Mouse (Mus musculus): Measurements from ENCODE around the gene Rph3al. TPM values are rescaled to one million over a fixed set of nuclear protein-coding genes. Genes with fewer than 3 reads are reported as not detected.

Rph3al gene
- polyA plus RNA-seq, 1 experiment from 2014 or later, result 2.7 TPM

DNA sequence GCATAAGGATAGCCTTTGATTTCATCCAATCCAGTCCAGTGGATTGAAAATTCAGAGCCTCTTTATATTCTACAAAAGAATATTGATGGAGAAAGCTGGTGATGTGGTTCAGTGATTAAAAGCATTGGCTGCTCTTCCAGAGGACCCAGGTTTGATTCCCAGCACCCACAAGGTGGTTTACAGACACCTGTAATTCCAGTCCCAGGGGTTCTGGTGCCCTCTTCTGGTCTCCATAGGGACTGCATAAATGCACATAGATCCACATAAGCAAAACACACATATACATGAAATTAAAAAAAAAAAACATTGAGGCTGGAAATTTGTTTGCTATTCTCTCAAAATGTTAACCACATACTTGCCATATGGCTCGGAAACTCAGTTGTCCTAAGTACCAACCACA, 26.3 kb downstream of the Rph3al start:
- no peak overlapping the region for H3K4me2 ChIP-seq (ENCODE audit: low read depth, severe bottlenecking)
- 98% methylated on average over 1 of the region's 1 CpGs for WGBS
- no peaks in the 10 kb centered on the region for H3K9me3 ChIP-seq (ENCODE audit: control insufficient read depth, low read length)
- no peak overlapping the region for H3K27ac ChIP-seq (replicated peaks; ENCODE audit: low read depth, low read length)
- no peak overlapping the region for H3K9ac ChIP-seq (ENCODE audit: low read length)
- H3K36me3 ChIP-seq (ENCODE audit: control insufficient read depth, insufficient read depth, low read length), result no peaks in the 10 kb centered on the region
- no peaks in the 10 kb centered on the region for H3K4me1 ChIP-seq (ENCODE audit: control insufficient read depth, insufficient read depth, low read length)
- H3K27me3 ChIP-seq (ENCODE audit: control insufficient read depth, insufficient read depth, low read length), result no peaks in the 10 kb centered on the region
- DNase-seq (ENCODE audit: low spot score) (no peak), ATAC-seq (ENCODE audit: insufficient number of reproducible peaks, low FRiP score, low TSS enrichment, low read depth) (no peak)
- no peak overlapping the region for H3K4me3 ChIP-seq (ENCODE audit: low read depth, low read length)

DNA sequence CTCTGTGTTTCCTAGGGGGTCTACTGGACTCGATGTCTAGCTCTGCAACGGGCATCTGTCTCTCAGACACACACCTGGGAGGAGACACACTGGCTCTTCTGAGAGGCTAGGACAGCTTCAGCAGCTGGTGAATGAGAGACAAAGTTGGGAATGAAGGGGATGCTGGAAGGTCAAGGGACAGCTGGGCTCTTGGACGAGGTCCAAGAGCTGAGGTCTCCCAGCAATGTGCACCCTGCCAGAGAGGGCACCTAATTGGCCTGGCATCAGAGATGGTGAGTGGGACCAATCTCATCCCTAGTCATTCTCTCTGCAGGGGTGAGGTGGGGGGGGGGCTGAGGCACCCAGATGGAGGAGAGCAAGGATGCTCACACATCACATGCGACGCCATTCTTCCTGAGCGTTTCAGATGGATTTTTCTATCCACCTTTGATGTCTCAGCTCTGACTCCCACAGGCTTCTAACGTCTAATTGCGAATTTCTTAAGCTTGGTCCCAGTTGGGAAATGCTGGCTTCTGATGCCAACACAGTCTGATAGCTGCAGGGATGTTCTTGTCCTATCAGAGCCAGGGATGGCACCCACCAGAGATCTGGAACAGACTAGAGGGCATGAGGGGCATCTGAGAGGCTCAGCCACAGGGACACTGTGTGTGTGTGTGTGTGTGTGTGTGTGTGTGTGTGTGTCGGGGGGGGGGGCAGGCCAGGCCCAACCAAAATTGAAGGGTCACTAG, 28.4 kb downstream of the Rph3al start:
- Histone ChIP-seq H3K4me2 (ENCODE audit: low read depth, severe bottlenecking) (no peak overlapping the region), H3K9me3 (ENCODE audit: control insufficient read depth, low read length) (no peaks in the 10 kb centered on the region), H3K4me1 (ENCODE audit: control insufficient read depth, insufficient read depth, low read length) (no peaks in the 10 kb centered on the region), H3K36me3 (ENCODE audit: control insufficient read depth, insufficient read depth, low read length) (no peaks in the 10 kb centered on the region), H3K27me3 (ENCODE audit: control insufficient read depth, insufficient read depth, low read length) (no peaks in the 10 kb centered on the region), H3K4me3 (ENCODE audit: low read depth, low read length) (no peak overlapping the region), H3K27ac (replicated peaks; ENCODE audit: low read depth, low read length) (no peak overlapping the region), H3K9ac (ENCODE audit: low read length) (no peak overlapping the region)
- ATAC-seq (ENCODE audit: insufficient number of reproducible peaks, low FRiP score, low TSS enrichment, low read depth) (no peak), DNase-seq (ENCODE audit: low spot score) (no peak)
- WGBS, result 84% methylated on average over 9 of the region's 9 CpGs

DNA sequence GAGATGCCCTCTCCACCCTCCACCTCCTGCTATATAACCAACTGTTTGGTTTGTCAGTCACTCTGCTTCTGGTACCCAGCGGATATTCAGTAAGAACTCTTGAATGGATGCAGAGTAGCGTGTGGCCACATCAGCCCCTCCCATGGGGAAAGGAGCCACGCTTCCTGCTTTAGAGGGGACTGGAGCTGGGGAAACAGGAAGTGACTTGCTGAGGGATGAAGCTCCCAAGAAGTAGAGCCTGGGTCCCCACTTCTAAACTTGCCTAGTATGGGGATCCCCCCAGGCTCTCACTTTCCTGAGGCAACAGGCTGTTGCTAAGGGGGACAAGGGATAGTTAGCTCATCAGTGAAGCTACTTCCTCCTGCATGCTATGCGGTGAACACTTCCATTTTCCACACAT, 30.8 kb downstream of the Rph3al start:
- no peaks in the 10 kb centered on the region; the same call in 1 of the 2 replicates for H3K9me3 ChIP-seq (ENCODE audit: control insufficient read depth, low read length)
- ATAC-seq (ENCODE audit: insufficient number of reproducible peaks, low FRiP score, low TSS enrichment, low read depth) (no peak), DNase-seq (ENCODE audit: low spot score) (no peak)
- H3K4me3 ChIP-seq (ENCODE audit: low read depth, low read length), result no peak overlapping the region
- WGBS, result 89% methylated on average over 4 of the region's 4 CpGs
- H3K27ac ChIP-seq (replicated peaks; ENCODE audit: low read depth, low read length), result no peak overlapping the region
- H3K36me3 ChIP-seq (ENCODE audit: control insufficient read depth, insufficient read depth, low read length), result no peaks in the 10 kb centered on the region
- no peak overlapping the region for H3K9ac ChIP-seq (ENCODE audit: low read length)
- no peaks in the 10 kb centered on the region for H3K27me3 ChIP-seq (ENCODE audit: control insufficient read depth, insufficient read depth, low read length)
- no peak overlapping the region for H3K4me2 ChIP-seq (ENCODE audit: low read depth, severe bottlenecking)
- no peaks in the 10 kb centered on the region for H3K4me1 ChIP-seq (ENCODE audit: control insufficient read depth, insufficient read depth, low read length)

DNA sequence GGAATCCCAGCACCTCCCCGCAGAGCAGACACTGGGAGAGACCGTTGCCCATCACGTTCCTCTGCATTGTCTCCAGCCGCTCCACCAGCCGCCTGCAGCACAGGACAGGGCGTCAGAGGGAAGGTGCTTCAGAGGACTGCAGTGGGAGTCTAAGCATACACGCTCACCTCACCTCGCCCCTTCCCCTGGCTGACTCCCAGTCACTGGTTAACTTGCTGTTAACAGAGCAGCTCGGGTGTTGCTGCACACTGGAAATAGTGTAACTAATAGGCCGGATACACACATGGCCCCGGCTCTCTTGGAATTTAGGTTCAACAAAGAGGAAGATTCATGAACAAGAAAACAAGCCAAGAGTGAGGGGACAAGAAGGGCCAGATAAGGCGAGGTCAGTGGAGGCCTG, 31.7 kb downstream of the Rph3al start:
- no peak overlapping the region for H3K4me3 ChIP-seq (ENCODE audit: low read depth, low read length)
- no peaks in the 10 kb centered on the region for H3K27me3 ChIP-seq (ENCODE audit: control insufficient read depth, insufficient read depth, low read length)
- no peak for ATAC-seq (ENCODE audit: insufficient number of reproducible peaks, low FRiP score, low TSS enrichment, low read depth)
- no peak for DNase-seq (ENCODE audit: low spot score)
- no peak overlapping the region for H3K9ac ChIP-seq (ENCODE audit: low read length)
- no peaks in the 10 kb centered on the region for H3K4me1 ChIP-seq (ENCODE audit: control insufficient read depth, insufficient read depth, low read length)
- H3K27ac ChIP-seq (replicated peaks; ENCODE audit: low read depth, low read length), result no peak overlapping the region
- WGBS, result 66% methylated on average over 12 of the region's 12 CpGs
- no peak overlapping the region for H3K4me2 ChIP-seq (ENCODE audit: low read depth, severe bottlenecking)
- no peaks in the 10 kb centered on the region; the same call in 1 of the 2 replicates for H3K9me3 ChIP-seq (ENCODE audit: control insufficient read depth, low read length)
- H3K36me3 ChIP-seq (ENCODE audit: control insufficient read depth, insufficient read depth, low read length), result no peaks in the 10 kb centered on the region

DNA sequence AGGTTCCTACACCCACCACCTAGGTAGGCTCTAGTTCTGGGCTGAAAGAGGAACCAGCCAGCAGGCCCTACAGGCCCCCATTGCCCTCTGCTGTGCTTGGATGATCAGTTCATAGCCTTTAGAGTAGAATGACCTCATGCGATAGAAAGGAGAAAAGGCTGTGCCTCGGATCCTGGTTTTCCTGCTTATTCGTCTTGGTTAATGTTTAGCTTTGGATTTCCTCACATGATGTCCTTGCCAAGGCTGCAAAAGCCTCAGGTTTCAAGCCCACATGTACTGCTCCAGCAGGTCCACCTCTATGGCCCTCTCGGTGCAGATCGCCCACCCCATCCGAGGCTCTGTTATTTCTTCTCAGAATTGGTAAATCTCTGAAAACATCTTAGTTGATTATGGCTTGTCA, 33.2 kb downstream of the Rph3al start:
- no peaks in the 10 kb centered on the region; the same call in 1 of the 2 replicates for H3K9me3 ChIP-seq (ENCODE audit: control insufficient read depth, low read length)
- no peaks in the 10 kb centered on the region for H3K27me3 ChIP-seq (ENCODE audit: control insufficient read depth, insufficient read depth, low read length)
- no peak overlapping the region for H3K27ac ChIP-seq (replicated peaks; ENCODE audit: low read depth, low read length)
- no peak overlapping the region for H3K4me3 ChIP-seq (ENCODE audit: low read depth, low read length)
- H3K4me1 ChIP-seq (ENCODE audit: control insufficient read depth, insufficient read depth, low read length), result no peaks in the 10 kb centered on the region
- ATAC-seq (ENCODE audit: insufficient number of reproducible peaks, low FRiP score, low TSS enrichment, low read depth) (no peak), DNase-seq (ENCODE audit: low spot score) (no peak)
- no peak overlapping the region for H3K4me2 ChIP-seq (ENCODE audit: low read depth, severe bottlenecking)
- no peaks in the 10 kb centered on the region for H3K36me3 ChIP-seq (ENCODE audit: control insufficient read depth, insufficient read depth, low read length)
- WGBS, result 90% methylated on average over 6 of the region's 6 CpGs
- H3K9ac ChIP-seq (ENCODE audit: low read length), result no peak overlapping the region

DNA sequence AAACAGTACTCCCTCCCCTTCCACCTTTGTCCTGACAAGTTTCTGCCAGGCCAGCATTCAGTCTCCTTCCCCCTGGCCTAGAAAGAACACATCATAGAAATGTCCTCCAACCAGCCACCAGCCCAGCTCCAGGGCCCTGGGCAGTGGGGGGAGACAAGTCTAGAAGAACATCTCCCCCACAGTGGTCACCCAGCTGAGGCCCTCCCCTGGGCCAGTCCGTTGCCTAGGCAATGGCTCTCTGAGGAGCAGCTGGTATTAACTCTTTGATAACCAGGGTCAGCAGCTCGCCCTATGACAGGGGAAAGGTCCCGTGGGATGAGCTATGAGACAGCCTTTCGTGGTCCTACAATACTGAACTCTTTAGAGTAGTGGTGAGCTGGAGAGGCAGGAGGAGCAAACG, 33.7 kb downstream of the Rph3al start:
- whole genome bisulfite sequencing, result 41% methylated on average over 5 of the region's 5 CpGs
- H3K27ac ChIP-seq (replicated peaks; ENCODE audit: low read depth, low read length), result no peak overlapping the region

DNA sequence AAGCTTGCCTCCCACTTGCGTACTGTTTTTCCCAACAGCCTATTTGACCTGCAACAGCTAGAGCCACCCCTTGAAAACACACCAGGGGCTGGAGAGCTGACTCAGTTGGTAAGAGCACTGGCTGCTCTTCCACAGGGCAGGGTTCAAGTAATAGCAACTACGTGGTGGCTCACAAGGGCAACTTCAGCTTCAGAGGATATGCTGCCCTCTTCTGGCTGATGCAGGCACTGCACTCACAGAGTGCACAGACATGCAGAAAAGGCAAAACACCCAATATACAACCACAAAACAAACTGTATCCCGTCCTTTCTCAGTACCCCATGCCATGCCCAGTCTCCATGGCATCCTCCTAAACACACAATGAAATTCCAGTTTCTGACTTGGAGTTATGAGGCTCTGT, 34.7 kb downstream of the Rph3al start:
- DNase-seq (ENCODE audit: low spot score) (peak; percentile 54), ATAC-seq (ENCODE audit: insufficient number of reproducible peaks, low FRiP score, low TSS enrichment, low read depth) (no peak)
- no peaks in the 10 kb centered on the region for H3K27me3 ChIP-seq (ENCODE audit: control insufficient read depth, insufficient read depth, low read length)
- WGBS, result 74% methylated on average over 3 of the region's 3 CpGs
- H3K27ac ChIP-seq (replicated peaks; ENCODE audit: low read depth, low read length), result no peak overlapping the region
- H3K4me1 ChIP-seq (ENCODE audit: control insufficient read depth, insufficient read depth, low read length), result no peaks in the 10 kb centered on the region
- no peak overlapping the region for H3K9ac ChIP-seq (ENCODE audit: low read length)
- H3K4me3 ChIP-seq (ENCODE audit: low read depth, low read length), result no peak overlapping the region
- H3K9me3 ChIP-seq (ENCODE audit: control insufficient read depth, low read length), result no peaks in the 10 kb centered on the region; the same call in 1 of the 2 replicates
- H3K36me3 ChIP-seq (ENCODE audit: control insufficient read depth, insufficient read depth, low read length), result no peaks in the 10 kb centered on the region
- H3K4me2 ChIP-seq (ENCODE audit: low read depth, severe bottlenecking), result no peak overlapping the region

More for the DNA sequence above, 33.7 kb downstream of the Rph3al start:
- no peak overlapping the region for H3K4me2 ChIP-seq (ENCODE audit: low read depth, severe bottlenecking)
- ATAC-seq (ENCODE audit: insufficient number of reproducible peaks, low FRiP score, low TSS enrichment, low read depth), result no peak
- H3K27me3 ChIP-seq (ENCODE audit: control insufficient read depth, insufficient read depth, low read length), result no peaks in the 10 kb centered on the region
- no peak overlapping the region for H3K9ac ChIP-seq (ENCODE audit: low read length)
- H3K4me1 ChIP-seq (ENCODE audit: control insufficient read depth, insufficient read depth, low read length), result no peaks in the 10 kb centered on the region
- no peaks in the 10 kb centered on the region; the same call in 1 of the 2 replicates for H3K9me3 ChIP-seq (ENCODE audit: control insufficient read depth, low read length)
- H3K36me3 ChIP-seq (ENCODE audit: control insufficient read depth, insufficient read depth, low read length), result no peaks in the 10 kb centered on the region
- H3K4me3 ChIP-seq (ENCODE audit: low read depth, low read length), result no peak overlapping the region
- DNase-seq (ENCODE audit: low spot score), result no peak

DNA sequence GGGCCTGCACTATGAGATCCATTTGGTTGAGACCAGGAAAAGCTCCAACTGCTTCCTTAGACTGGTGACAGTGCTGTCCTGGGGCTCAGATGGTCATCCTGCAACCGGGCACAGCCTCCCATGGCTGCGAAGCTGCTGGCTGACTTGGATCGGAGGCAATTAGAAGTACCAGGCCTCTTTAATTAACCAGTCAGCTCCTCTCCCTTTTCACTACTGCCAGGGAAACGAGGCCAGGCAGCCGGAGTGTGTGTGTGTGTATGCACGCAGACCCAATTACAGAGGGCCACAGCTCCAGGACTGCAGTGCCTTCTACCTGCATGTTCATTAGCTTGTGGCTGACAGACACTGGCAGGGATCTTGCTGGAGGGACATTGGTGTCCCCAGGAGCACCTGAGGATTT, 36.9 kb downstream of the Rph3al start:
- Histone ChIP-seq H3K4me3 (ENCODE audit: low read depth, low read length) (no peak overlapping the region), H3K27ac (replicated peaks; ENCODE audit: low read depth, low read length) (no peak overlapping the region), H3K9me3 (ENCODE audit: control insufficient read depth, low read length) (no peaks in the 10 kb centered on the region; the same call in 1 of the 2 replicates), H3K9ac (ENCODE audit: low read length) (no peak overlapping the region), H3K4me1 (ENCODE audit: control insufficient read depth, insufficient read depth, low read length) (no peaks in the 10 kb centered on the region), H3K27me3 (ENCODE audit: control insufficient read depth, insufficient read depth, low read length) (no peaks in the 10 kb centered on the region), H3K4me2 (ENCODE audit: low read depth, severe bottlenecking) (no peak overlapping the region), H3K36me3 (ENCODE audit: control insufficient read depth, insufficient read depth, low read length) (no peaks in the 10 kb centered on the region)
- ATAC-seq (ENCODE audit: insufficient number of reproducible peaks, low FRiP score, low TSS enrichment, low read depth) (no peak), DNase-seq (ENCODE audit: low spot score) (no peak)
- WGBS, result 52% methylated on average over 6 of the region's 6 CpGs

DNA sequence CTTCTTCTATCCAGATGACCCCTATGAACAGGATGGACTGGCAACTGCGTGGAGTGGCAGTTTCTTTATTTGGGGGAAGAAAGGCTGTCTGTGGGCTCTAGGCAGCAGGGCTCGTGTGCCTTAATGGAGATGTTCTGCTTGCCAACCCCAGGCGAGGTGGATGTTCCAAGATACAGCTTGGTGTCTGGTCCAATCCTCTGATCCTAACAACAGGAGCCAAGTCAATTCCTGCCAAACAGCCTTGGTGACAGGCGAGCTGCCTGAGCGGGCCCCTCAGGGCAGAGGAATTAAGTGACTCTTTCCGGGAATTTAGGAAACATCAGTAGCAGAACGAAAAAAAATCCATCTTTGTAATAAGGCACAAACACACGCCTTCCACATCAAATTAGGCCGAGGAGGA, 38.6 kb downstream of the Rph3al start:
- ATAC-seq (ENCODE audit: insufficient number of reproducible peaks, low FRiP score, low TSS enrichment, low read depth) (no peak), DNase-seq (ENCODE audit: low spot score) (no peak)
- no peaks in the 10 kb centered on the region for H3K27me3 ChIP-seq (ENCODE audit: control insufficient read depth, insufficient read depth, low read length)
- 61% methylated on average over 9 of the region's 9 CpGs for WGBS
- H3K9ac ChIP-seq (ENCODE audit: low read length), result no peak overlapping the region
- H3K36me3 ChIP-seq (ENCODE audit: control insufficient read depth, insufficient read depth, low read length), result no peaks in the 10 kb centered on the region
- no peaks in the 10 kb centered on the region; the same call in 1 of the 2 replicates for H3K9me3 ChIP-seq (ENCODE audit: control insufficient read depth, low read length)
- H3K27ac ChIP-seq (replicated peaks; ENCODE audit: low read depth, low read length), result no peak overlapping the region
- H3K4me2 ChIP-seq (ENCODE audit: low read depth, severe bottlenecking), result no peak overlapping the region
- H3K4me3 ChIP-seq (ENCODE audit: low read depth, low read length), result no peak overlapping the region
- no peaks in the 10 kb centered on the region for H3K4me1 ChIP-seq (ENCODE audit: control insufficient read depth, insufficient read depth, low read length)

Measured in limb, embryonic 11.5 days (tissue).